Mouse (Mus musculus): Measurements from ENCODE around the gene Stim2. TPM values are rescaled to one million over a fixed set of nuclear protein-coding genes. Genes with fewer than 3 reads are reported as not detected.

Gene Stim2
- polyA plus RNA-seq, 1 experiment from 2014 or later: 25.7 TPM

- in situ Hi-C loops (cut with MboI; ENCODE audit: low pct_unique_long_range_greater_than_20kb): loop anchor here (5.0 kb wide), 1 partner anchor 99 kb away; no protein-coding TSS in a partner anchor
- H3K27me3 ChIP-seq: no peaks in the 10 kb centered on the region
- ChIA-PET CTCF (no interaction called here), POLR2A (interaction anchor here (0.9 kb wide), 1 partner anchor 31 kb away, joined by 3 read pairs; no protein-coding TSS in a partner anchor)
- DNase-seq (ENCODE audit: low read depth, low spot score) (no peak), ATAC-seq (no peak)
- TF ChIP-seq CTCF (IDR thresholded peaks at IDR 0.05): no peak
These were observed 15.0 kb downstream of the Stim2 start for GRCm38 (mm10) chr5:54013271-54013670.

- TF ChIP-seq CTCF (IDR thresholded peaks at IDR 0.05): no peak
- no peak for DNase-seq (ENCODE audit: low read depth, low spot score)
- ChIA-PET POLR2A (no interaction called here), CTCF (interaction anchor here (1.0 kb wide), 1 partner anchor 10 kb away, joined by 3 read pairs; no protein-coding TSS in a partner anchor)
- in situ Hi-C loops (cut with MboI; ENCODE audit: low pct_unique_long_range_greater_than_20kb): no loop called here
- ATAC-seq: no peak
- H3K27me3 ChIP-seq: no peaks in the 10 kb centered on the region
These were observed 18.8 kb downstream of the Stim2 start for GRCm38 (mm10) chr5:54017143-54017542.

GRCm38 (mm10) chr5:54018856-54019255 is 20.6 kb downstream of the Stim2 start:
- CTCF ChIA-PET: interaction anchor here (1.5 kb wide), 1 partner anchor 10 kb away, joined by 3 read pairs; no protein-coding TSS in a partner anchor
- POLR2A ChIA-PET: interaction anchor here (0.6 kb wide), 1 partner anchor 111 kb away, joined by 4 read pairs; no protein-coding TSS in a partner anchor
- in situ Hi-C loops (cut with MboI; ENCODE audit: low pct_unique_long_range_greater_than_20kb): no loop called here

DNA sequence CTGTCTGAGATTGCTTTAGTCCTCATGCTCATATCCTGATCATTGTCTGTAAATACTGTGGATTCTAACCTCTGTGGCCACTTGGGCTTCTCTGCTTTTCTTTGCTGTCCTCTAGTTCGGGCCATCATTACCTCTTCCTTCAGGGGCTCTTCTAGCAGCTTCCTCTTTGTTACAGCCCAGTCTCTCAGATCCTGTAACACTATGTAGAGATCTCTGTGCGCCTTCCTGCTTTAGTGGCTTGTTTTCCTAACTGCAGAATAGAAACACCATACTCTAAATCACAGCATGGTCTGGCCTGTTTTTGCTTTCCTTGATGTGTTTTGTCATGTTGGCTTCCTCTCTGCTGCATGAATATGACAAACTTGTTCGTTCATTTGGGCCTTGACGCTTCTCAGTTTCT is 21.2 kb downstream of the Stim2 start:
- H3K27me3 ChIP-seq: no peaks in the 10 kb centered on the region
- no peak for TF ChIP-seq CTCF (IDR thresholded peaks at IDR 0.05)
- ATAC-seq (no peak), DNase-seq (ENCODE audit: low read depth, low spot score) (no peak)
- CTCF ChIA-PET: interaction anchor here (1.5 kb wide), 1 partner anchor 10 kb away, joined by 3 read pairs; no protein-coding TSS in a partner anchor
- in situ Hi-C loops (cut with MboI; ENCODE audit: low pct_unique_long_range_greater_than_20kb): no loop called here
- POLR2A ChIA-PET: interaction anchor here (0.6 kb wide), 1 partner anchor 111 kb away, joined by 4 read pairs; no protein-coding TSS in a partner anchor

More at GRCm38 (mm10) chr5:54018856-54019255, 20.6 kb downstream of the Stim2 start:
- ATAC-seq (no peak), DNase-seq (ENCODE audit: low read depth, low spot score) (no peak)
- TF ChIP-seq CTCF (IDR thresholded peaks at IDR 0.05): no peak
- no peaks in the 10 kb centered on the region for H3K27me3 ChIP-seq

DNA sequence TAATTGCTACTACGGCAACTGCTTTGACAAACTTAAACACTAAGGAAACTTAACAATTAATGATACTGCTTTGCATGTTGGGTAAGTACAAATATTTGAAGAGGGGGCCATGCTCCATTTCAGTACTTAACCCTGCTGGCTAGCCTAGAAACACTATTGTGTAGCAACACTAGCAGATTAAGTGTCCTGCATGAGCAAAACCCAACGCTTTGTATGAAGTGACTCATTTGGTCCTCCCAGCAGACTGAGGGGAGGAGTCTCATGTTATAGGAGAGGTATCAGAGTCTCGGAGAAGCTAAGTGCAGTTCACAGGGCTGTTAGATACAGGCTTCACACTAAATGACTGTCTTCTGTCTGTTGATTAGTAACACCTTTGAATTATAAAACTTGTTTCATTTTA is 26.3 kb downstream of the Stim2 start:
- no peak for TF ChIP-seq CTCF (IDR thresholded peaks at IDR 0.05)
- DNase-seq (ENCODE audit: low read depth, low spot score) (no peak), ATAC-seq (no peak)
- ChIA-PET CTCF (interaction anchor here (1.2 to 1.6 kb wide), 4 partner anchors 10 to 87 kb away, joined by 3 read pairs; no protein-coding TSS in a partner anchor), POLR2A (no interaction called here)
- no peaks in the 10 kb centered on the region for H3K27me3 ChIP-seq
- in situ Hi-C loops (cut with MboI; ENCODE audit: low pct_unique_long_range_greater_than_20kb): no loop called here

- no peaks in the 10 kb centered on the region for H3K27me3 ChIP-seq
- ChIA-PET CTCF (no interaction called here), POLR2A (no interaction called here)
- no peak for TF ChIP-seq CTCF (IDR thresholded peaks at IDR 0.05)
- DNase-seq (ENCODE audit: low read depth, low spot score): no peak
- no peak for ATAC-seq
- in situ Hi-C loops (cut with MboI; ENCODE audit: low pct_unique_long_range_greater_than_20kb): no loop called here
These were observed 27.3 kb downstream of the Stim2 start for GRCm38 (mm10) chr5:54025630-54026029.

DNA sequence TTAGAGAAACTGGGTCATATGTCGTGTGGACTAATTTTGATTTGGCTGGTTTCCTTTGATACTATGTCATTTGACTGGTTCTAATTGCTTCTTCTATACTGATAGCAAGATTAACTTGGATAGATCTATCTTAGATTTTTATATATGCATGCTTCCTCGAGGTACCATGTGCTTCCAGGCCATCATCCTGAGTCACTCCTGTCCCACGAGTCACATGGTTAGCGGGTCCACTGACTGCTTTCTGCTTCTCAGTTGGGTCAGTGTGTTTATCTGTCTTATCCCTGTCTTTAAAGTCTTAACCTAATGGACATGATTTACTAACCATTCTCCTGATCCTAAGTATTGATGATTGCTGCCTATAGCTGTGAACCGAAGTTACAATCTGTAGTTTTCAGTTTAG is 34.9 kb downstream of the Stim2 start:
- in situ Hi-C loops (cut with MboI; ENCODE audit: low pct_unique_long_range_greater_than_20kb): no loop called here
- CTCF ChIA-PET: interaction anchor here (0.8 to 1.4 kb wide), 4 partner anchors 11 to 26 kb away, joined by 3 to 4 read pairs (median 4); no protein-coding TSS in a partner anchor
- no peak for DNase-seq (ENCODE audit: low read depth, low spot score)
- POLR2A ChIA-PET: no interaction called here
- H3K27me3 ChIP-seq: no peaks in the 10 kb centered on the region
- no peak for TF ChIP-seq CTCF (IDR thresholded peaks at IDR 0.05)
- ATAC-seq: no peak

DNA sequence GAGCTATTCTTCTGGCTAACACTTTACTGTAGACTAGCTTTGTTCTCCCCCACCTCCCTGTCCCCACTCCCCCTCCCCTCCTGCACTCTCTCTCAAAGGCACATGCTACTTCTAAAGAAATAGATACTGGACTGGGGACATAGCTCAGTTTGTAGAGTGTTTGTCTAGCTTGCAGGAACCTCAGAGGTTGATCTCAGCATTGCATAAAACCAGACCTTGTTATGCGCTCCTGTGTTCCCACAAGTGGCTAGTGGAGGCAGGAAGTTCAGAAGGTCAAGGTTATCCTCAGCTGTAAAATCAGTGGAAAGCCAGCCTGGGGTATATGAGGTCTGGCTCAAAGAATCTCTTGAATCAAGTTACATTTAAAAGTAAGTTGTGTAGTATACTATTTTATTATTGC is 36.4 kb downstream of the Stim2 start:
- TF ChIP-seq CTCF (IDR thresholded peaks at IDR 0.05): no peak
- ATAC-seq (no peak), DNase-seq (ENCODE audit: low read depth, low spot score) (no peak)
- H3K27me3 ChIP-seq: no peaks in the 10 kb centered on the region
- CTCF ChIA-PET: interaction anchor here (0.6 to 1.0 kb wide), 2 partner anchors 11 to 24 kb away, joined by 3 read pairs; no protein-coding TSS in a partner anchor
- POLR2A ChIA-PET: interaction anchor here (0.7 kb wide), 1 partner anchor 17 kb away, joined by 3 read pairs; no protein-coding TSS in a partner anchor
- in situ Hi-C loops (cut with MboI; ENCODE audit: low pct_unique_long_range_greater_than_20kb): no loop called here

DNA sequence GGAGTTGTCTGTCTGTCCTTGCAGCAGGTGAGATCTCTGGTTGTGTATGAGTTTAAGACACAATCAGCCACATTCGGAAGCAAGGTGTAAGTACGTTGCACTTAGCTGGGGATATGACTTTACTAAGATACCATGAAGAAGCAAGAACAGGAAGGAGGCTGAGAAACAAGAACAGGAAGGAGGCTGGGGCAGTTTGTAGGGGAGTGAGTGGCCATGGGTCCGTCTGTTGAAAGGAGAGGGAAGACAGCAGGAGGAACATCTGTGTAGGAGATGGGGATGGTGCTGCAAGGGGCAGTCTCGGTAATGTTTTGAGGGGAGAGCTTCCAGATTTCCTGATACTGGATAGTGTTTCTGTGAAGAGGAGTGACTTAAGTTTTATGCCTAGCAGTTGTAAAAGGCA is 40.3 kb downstream of the Stim2 start:
- CTCF ChIA-PET: no interaction called here
- in situ Hi-C loops (cut with MboI; ENCODE audit: low pct_unique_long_range_greater_than_20kb): no loop called here
- TF ChIP-seq CTCF (IDR thresholded peaks at IDR 0.05): no peak
- no peak for DNase-seq (ENCODE audit: low read depth, low spot score)
- no peak for ATAC-seq
- POLR2A ChIA-PET: interaction anchor here (0.7 kb wide), 1 partner anchor 10 kb away, joined by 3 read pairs; no protein-coding TSS in a partner anchor
- H3K27me3 ChIP-seq: no peaks in the 10 kb centered on the region

DNA sequence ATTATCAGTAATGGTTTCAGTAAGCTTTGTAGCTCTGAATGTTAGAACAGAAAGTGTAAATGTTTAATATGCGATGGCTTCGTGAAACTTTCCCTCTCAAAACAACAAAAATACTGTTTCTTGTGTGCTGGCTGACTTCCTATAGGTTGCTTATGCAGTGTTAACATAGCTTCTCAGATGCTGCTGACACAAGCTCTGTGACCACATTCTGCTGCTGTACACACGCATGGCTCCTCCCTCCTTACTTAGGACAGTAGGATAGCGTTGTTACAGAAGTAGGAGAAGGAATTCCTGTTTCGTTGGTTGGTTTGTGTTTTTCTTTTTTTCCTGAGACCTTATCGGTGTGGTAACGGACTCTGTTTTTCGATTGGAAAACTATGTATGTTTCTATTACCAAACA is 42.2 kb downstream of the Stim2 start:
- DNase-seq (ENCODE audit: low read depth, low spot score) (no peak), ATAC-seq (no peak)
- in situ Hi-C loops (cut with MboI; ENCODE audit: low pct_unique_long_range_greater_than_20kb): no loop called here
- ChIA-PET CTCF (interaction anchor here (1.5 kb wide), 1 partner anchor 19 kb away, joined by 4 read pairs; no protein-coding TSS in a partner anchor), POLR2A (no interaction called here)
- H3K27me3 ChIP-seq: no peaks in the 10 kb centered on the region
- no peak for TF ChIP-seq CTCF (IDR thresholded peaks at IDR 0.05)

DNA sequence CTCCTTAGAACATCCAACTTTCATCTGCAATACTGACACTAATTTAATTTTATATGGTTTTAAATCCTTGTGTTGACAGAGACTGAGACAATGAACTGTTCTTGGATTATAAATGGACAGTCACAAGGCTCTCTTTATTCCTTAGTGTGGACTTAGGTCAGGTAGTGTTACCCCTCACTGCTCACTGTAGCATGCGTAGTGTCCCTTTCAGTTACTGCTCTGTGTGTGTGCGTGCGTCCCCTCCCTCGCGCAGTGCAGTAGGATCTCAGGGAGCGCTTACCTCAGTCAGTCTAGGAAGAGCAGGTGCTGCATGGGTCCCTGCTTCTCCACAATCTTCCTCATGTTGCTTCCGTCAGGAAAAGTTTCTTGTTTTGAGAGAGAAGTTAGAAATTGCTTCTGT is 43.7 kb downstream of the Stim2 start:
- no peak for ATAC-seq
- no peak for TF ChIP-seq CTCF (IDR thresholded peaks at IDR 0.05)
- no peak for DNase-seq (ENCODE audit: low read depth, low spot score)
- CTCF ChIA-PET: interaction anchor here (1.5 kb wide), 1 partner anchor 17 kb away, joined by 4 read pairs; no protein-coding TSS in a partner anchor
- POLR2A ChIA-PET: no interaction called here
- in situ Hi-C loops (cut with MboI; ENCODE audit: low pct_unique_long_range_greater_than_20kb): no loop called here
- H3K27me3 ChIP-seq: no peaks in the 10 kb centered on the region
